Mouse (Mus musculus): ENCODE measurements around the gene Nuak2. TPM values are rescaled to one million over a fixed set of nuclear protein-coding genes. Genes with fewer than 3 reads are reported as not detected.

Nuak2 gene
- polyA plus RNA-seq, 1 experiment from 2014 or later = 4.2 TPM

- Histone ChIP-seq H3K9me3 (ENCODE audit: control insufficient read depth, low read depth, low read length) (no peaks in the 10 kb centered on the region), H3K4me3 (ENCODE audit: low read depth, low read length) (no peak overlapping the region), H3K27ac (ENCODE audit: low read length) (peak overlapping the region; percentile 59; the same call in 1 of the 2 replicates), H3K27me3 (ENCODE audit: control insufficient read depth, insufficient read depth, low read length) (no peaks in the 10 kb centered on the region), H3K4me2 (replicated peaks; ENCODE audit: low read depth, low read length) (no peak overlapping the region), H3K9ac (replicated peaks; ENCODE audit: low read depth, low read length) (no peak overlapping the region), H3K36me3 (ENCODE audit: control insufficient read depth, insufficient read depth, low read length) (no peaks in the 10 kb centered on the region), H3K4me1 (ENCODE audit: control insufficient read depth, insufficient read depth, low read length) (peaks cover 21% of the 10 kb centered on the region)
- peak; percentile 81; the same call in 1 of the 2 replicates for ATAC-seq (ENCODE audit: insufficient number of reproducible peaks, insufficient read depth, low FRiP score, low read depth)
- WGBS = 4% methylated on average over 4 of the region's 4 CpGs
Measured at GRCm38 (mm10) chr1:132333675-132334141, 17.8 kb downstream of the Nuak2 start.

GRCm38 (mm10) chr1:132334178-132334801 is 18.4 kb downstream of the Nuak2 start:
- Histone ChIP-seq H3K9me3 (ENCODE audit: control insufficient read depth, low read depth, low read length) (no peaks in the 10 kb centered on the region), H3K4me2 (replicated peaks; ENCODE audit: low read depth, low read length) (no peak overlapping the region), H3K27ac (ENCODE audit: low read length) (peak overlapping the region; percentile 59; the same call in 1 of the 2 replicates), H3K9ac (replicated peaks; ENCODE audit: low read depth, low read length) (no peak overlapping the region), H3K4me1 (ENCODE audit: control insufficient read depth, insufficient read depth, low read length) (peaks cover 21% of the 10 kb centered on the region), H3K27me3 (ENCODE audit: control insufficient read depth, insufficient read depth, low read length) (no peaks in the 10 kb centered on the region), H3K4me3 (ENCODE audit: low read depth, low read length) (no peak overlapping the region), H3K36me3 (ENCODE audit: control insufficient read depth, insufficient read depth, low read length) (no peaks in the 10 kb centered on the region)
- 0 out of 2 replicates have a peak, but pooled peaks have one; percentile 3 for ATAC-seq (ENCODE audit: insufficient number of reproducible peaks, insufficient read depth, low FRiP score, low read depth)
- WGBS = 30% methylated on average over 6 of the region's 6 CpGs

GRCm38 (mm10) chr1:132335378-132335965 is 19.5 kb downstream of the Nuak2 start:
- no peaks in the 10 kb centered on the region for H3K9me3 ChIP-seq (ENCODE audit: control insufficient read depth, low read depth, low read length)
- ATAC-seq (ENCODE audit: insufficient number of reproducible peaks, insufficient read depth, low FRiP score, low read depth) = no peak
- H3K4me1 ChIP-seq (ENCODE audit: control insufficient read depth, insufficient read depth, low read length) = peaks cover 21% of the 10 kb centered on the region
- H3K4me3 ChIP-seq (ENCODE audit: low read depth, low read length) = no peak overlapping the region
- no peak overlapping the region for H3K9ac ChIP-seq (replicated peaks; ENCODE audit: low read depth, low read length)
- WGBS = 54% methylated on average over 12 of the region's 12 CpGs
- no peak overlapping the region for H3K27ac ChIP-seq (ENCODE audit: low read length)
- H3K4me2 ChIP-seq (replicated peaks; ENCODE audit: low read depth, low read length) = no peak overlapping the region
- no peaks in the 10 kb centered on the region for H3K36me3 ChIP-seq (ENCODE audit: control insufficient read depth, insufficient read depth, low read length)
- H3K27me3 ChIP-seq (ENCODE audit: control insufficient read depth, insufficient read depth, low read length) = no peaks in the 10 kb centered on the region

- Histone ChIP-seq H3K4me2 (replicated peaks; ENCODE audit: low read depth, low read length) (no peak overlapping the region), H3K4me1 (ENCODE audit: control insufficient read depth, insufficient read depth, low read length) (peaks cover 21% of the 10 kb centered on the region), H3K36me3 (ENCODE audit: control insufficient read depth, insufficient read depth, low read length) (no peaks in the 10 kb centered on the region), H3K27ac (ENCODE audit: low read length) (no peak overlapping the region), H3K4me3 (ENCODE audit: low read depth, low read length) (no peak overlapping the region), H3K27me3 (ENCODE audit: control insufficient read depth, insufficient read depth, low read length) (no peaks in the 10 kb centered on the region), H3K9me3 (ENCODE audit: control insufficient read depth, low read depth, low read length) (no peaks in the 10 kb centered on the region), H3K9ac (replicated peaks; ENCODE audit: low read depth, low read length) (no peak overlapping the region)
- ATAC-seq (ENCODE audit: insufficient number of reproducible peaks, insufficient read depth, low FRiP score, low read depth) = no peak
- WGBS = 59% methylated on average over 6 of the region's 6 CpGs
Measured at GRCm38 (mm10) chr1:132336921-132337320, 21.0 kb downstream of the Nuak2 start.

- H3K27me3 ChIP-seq (ENCODE audit: control insufficient read depth, insufficient read depth, low read length) = no peaks in the 10 kb centered on the region
- no peaks in the 10 kb centered on the region for H3K9me3 ChIP-seq (ENCODE audit: control insufficient read depth, low read depth, low read length)
- H3K4me2 ChIP-seq (replicated peaks; ENCODE audit: low read depth, low read length) = no peak overlapping the region
- WGBS = 34% methylated on average over 8 of the region's 8 CpGs
- peaks cover 21% of the 10 kb centered on the region for H3K4me1 ChIP-seq (ENCODE audit: control insufficient read depth, insufficient read depth, low read length)
- no peaks in the 10 kb centered on the region for H3K36me3 ChIP-seq (ENCODE audit: control insufficient read depth, insufficient read depth, low read length)
- no peak overlapping the region for H3K27ac ChIP-seq (ENCODE audit: low read length)
- no peak for ATAC-seq (ENCODE audit: insufficient number of reproducible peaks, insufficient read depth, low FRiP score, low read depth)
- no peak overlapping the region for H3K4me3 ChIP-seq (ENCODE audit: low read depth, low read length)
- no peak overlapping the region for H3K9ac ChIP-seq (replicated peaks; ENCODE audit: low read depth, low read length)
Measured at GRCm38 (mm10) chr1:132338027-132338660, 22.2 kb downstream of the Nuak2 start.

- Histone ChIP-seq H3K4me3 (ENCODE audit: low read depth, low read length) (no peak overlapping the region), H3K9ac (replicated peaks; ENCODE audit: low read depth, low read length) (no peak overlapping the region), H3K27ac (ENCODE audit: low read length) (no peak overlapping the region), H3K4me2 (replicated peaks; ENCODE audit: low read depth, low read length) (no peak overlapping the region), H3K36me3 (ENCODE audit: control insufficient read depth, insufficient read depth, low read length) (no peaks in the 10 kb centered on the region), H3K4me1 (ENCODE audit: control insufficient read depth, insufficient read depth, low read length) (peaks cover 7% of the 10 kb centered on the region; the same call in 1 of the 2 replicates), H3K9me3 (ENCODE audit: control insufficient read depth, low read depth, low read length) (no peaks in the 10 kb centered on the region), H3K27me3 (ENCODE audit: control insufficient read depth, insufficient read depth, low read length) (no peaks in the 10 kb centered on the region)
- ATAC-seq (ENCODE audit: insufficient number of reproducible peaks, insufficient read depth, low FRiP score, low read depth) = no peak
- WGBS = 38% methylated on average over 5 of the region's 5 CpGs
Measured at GRCm38 (mm10) chr1:132341731-132342501, 26.0 kb downstream of the Nuak2 start.

GRCm38 (mm10) chr1:132342518-132342917 is 26.6 kb downstream of the Nuak2 start:
- H3K27me3 ChIP-seq (ENCODE audit: control insufficient read depth, insufficient read depth, low read length) = no peaks in the 10 kb centered on the region
- 64% methylated on average over 3 of the region's 3 CpGs for WGBS
- peaks cover 4% of the 10 kb centered on the region; the same call in 1 of the 2 replicates for H3K4me1 ChIP-seq (ENCODE audit: control insufficient read depth, insufficient read depth, low read length)
- ATAC-seq (ENCODE audit: insufficient number of reproducible peaks, insufficient read depth, low FRiP score, low read depth) = no peak
- H3K9me3 ChIP-seq (ENCODE audit: control insufficient read depth, low read depth, low read length) = no peaks in the 10 kb centered on the region
- no peak overlapping the region for H3K4me3 ChIP-seq (ENCODE audit: low read depth, low read length)
- no peak overlapping the region for H3K4me2 ChIP-seq (replicated peaks; ENCODE audit: low read depth, low read length)
- H3K27ac ChIP-seq (ENCODE audit: low read length) = no peak overlapping the region
- H3K9ac ChIP-seq (replicated peaks; ENCODE audit: low read depth, low read length) = no peak overlapping the region
- no peaks in the 10 kb centered on the region for H3K36me3 ChIP-seq (ENCODE audit: control insufficient read depth, insufficient read depth, low read length)

GRCm38 (mm10) chr1:132343191-132343590 is 27.3 kb downstream of the Nuak2 start:
- WGBS = 95% methylated on average over 2 of the region's 2 CpGs

More at GRCm38 (mm10) chr1:132343191-132343590, 27.3 kb downstream of the Nuak2 start:
- H3K27ac ChIP-seq (ENCODE audit: low read length) = no peak overlapping the region
- H3K9me3 ChIP-seq (ENCODE audit: control insufficient read depth, low read depth, low read length) = no peaks in the 10 kb centered on the region
- ATAC-seq (ENCODE audit: insufficient number of reproducible peaks, insufficient read depth, low FRiP score, low read depth) = no peak
- H3K4me2 ChIP-seq (replicated peaks; ENCODE audit: low read depth, low read length) = no peak overlapping the region
- no peaks in the 10 kb centered on the region for H3K36me3 ChIP-seq (ENCODE audit: control insufficient read depth, insufficient read depth, low read length)
- peaks cover 4% of the 10 kb centered on the region; the same call in 1 of the 2 replicates for H3K4me1 ChIP-seq (ENCODE audit: control insufficient read depth, insufficient read depth, low read length)
- H3K4me3 ChIP-seq (ENCODE audit: low read depth, low read length) = no peak overlapping the region
- no peaks in the 10 kb centered on the region for H3K27me3 ChIP-seq (ENCODE audit: control insufficient read depth, insufficient read depth, low read length)
- H3K9ac ChIP-seq (replicated peaks; ENCODE audit: low read depth, low read length) = no peak overlapping the region

Measured in stomach, embryonic 14.5 days (tissue).